Mouse (Mus musculus): ENCODE measurements around the gene Babam2. TPM values are rescaled to one million over a fixed set of nuclear protein-coding genes. Genes with fewer than 3 reads are reported as not detected.

The Babam2 gene
- polyA plus RNA-seq, 1 experiment from 2014 or later: 53.2 TPM

DNA sequence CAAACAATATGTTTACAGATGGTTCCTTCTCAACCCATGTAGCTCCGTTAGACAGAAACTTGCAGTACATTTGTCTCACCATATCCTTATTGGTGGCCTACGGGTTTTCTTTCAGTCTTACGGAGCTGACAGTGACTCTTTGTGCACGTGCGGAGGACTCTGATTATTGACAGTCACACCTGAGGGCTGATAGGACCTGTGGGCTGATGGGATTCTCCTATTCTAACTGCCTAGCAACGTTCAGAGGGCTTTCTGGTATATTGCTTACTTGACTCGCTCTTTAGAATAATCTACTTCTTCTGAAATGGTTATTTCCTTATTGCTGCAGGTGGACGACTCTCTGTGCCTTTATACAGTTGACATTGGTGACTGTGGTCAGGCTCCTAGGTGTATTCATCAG is 243.4 kb downstream of the Babam2 start:
- Histone ChIP-seq H3K4me1 (no peaks in the 10 kb centered on the region), H3K4me3 (no peak overlapping the region), H3K9ac (no peak overlapping the region), H3K36me3 (replicated peaks) (no peaks in the 10 kb centered on the region), H3K9me3 (no peaks in the 10 kb centered on the region), H3K27me3 (replicated peaks) (no peaks in the 10 kb centered on the region), H3K4me2 (no peak overlapping the region), H3K27ac (no peak overlapping the region)
- no peak for ATAC-seq (replicated peaks)
- 93% methylated on average over 8 of the region's 8 CpGs for WGBS

DNA sequence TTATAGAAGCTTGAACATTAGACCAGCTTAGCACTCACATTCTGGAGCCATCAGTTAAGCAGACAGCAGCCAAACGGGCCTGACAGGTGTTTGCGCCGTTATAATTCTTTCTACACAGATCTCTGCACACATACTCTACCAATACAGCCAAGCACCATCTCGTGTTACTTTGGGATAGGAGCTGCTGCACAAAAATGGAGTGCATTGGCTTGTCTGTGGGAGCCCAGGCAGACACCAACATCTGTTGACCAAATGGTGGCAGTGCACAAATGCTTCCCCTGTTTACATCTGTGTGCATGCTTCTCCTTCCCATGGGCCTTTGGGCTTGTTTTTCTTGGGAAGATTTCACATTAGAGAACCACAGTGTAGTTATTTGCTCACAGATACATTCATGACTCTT is 249.7 kb downstream of the Babam2 start:
- Histone ChIP-seq H3K4me1 (no peaks in the 10 kb centered on the region), H3K4me3 (no peak overlapping the region), H3K27ac (no peak overlapping the region), H3K9ac (no peak overlapping the region), H3K9me3 (no peaks in the 10 kb centered on the region), H3K36me3 (replicated peaks) (no peaks in the 10 kb centered on the region), H3K27me3 (replicated peaks) (no peaks in the 10 kb centered on the region), H3K4me2 (no peak overlapping the region)
- WGBS: 79% methylated on average over 4 of the region's 4 CpGs
- ATAC-seq (replicated peaks): no peak

GRCm38 (mm10) chr5:31949389-31949788 is 251.9 kb downstream of the Babam2 start:
- no peak overlapping the region for H3K27ac ChIP-seq
- H3K4me2 ChIP-seq: no peak overlapping the region
- H3K36me3 ChIP-seq (replicated peaks): no peaks in the 10 kb centered on the region
- H3K4me3 ChIP-seq: no peak overlapping the region
- ATAC-seq (replicated peaks): no peak
- WGBS: 92% methylated on average over 8 of the region's 8 CpGs
- H3K9ac ChIP-seq: no peak overlapping the region
- no peaks in the 10 kb centered on the region for H3K4me1 ChIP-seq
- no peaks in the 10 kb centered on the region for H3K9me3 ChIP-seq
- no peaks in the 10 kb centered on the region for H3K27me3 ChIP-seq (replicated peaks)

DNA sequence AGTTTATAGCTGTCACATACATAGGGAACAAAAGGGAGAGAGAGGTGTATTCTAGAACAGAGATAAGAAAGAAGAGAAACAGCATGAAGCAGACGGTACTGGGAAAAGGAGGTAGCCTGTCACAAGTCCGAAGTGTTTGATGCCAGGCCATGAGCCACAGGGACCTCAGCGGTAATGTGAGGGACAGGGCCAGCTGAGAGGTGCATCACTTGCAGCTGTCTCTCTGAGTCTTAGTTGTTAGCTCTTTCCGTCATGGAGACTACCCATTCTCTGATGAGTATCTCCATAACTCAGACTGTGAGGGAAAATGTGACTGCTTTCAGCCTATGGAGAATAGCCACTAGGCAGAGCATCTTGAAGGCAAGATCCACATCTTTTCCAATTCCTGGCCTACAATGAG is 253.0 kb downstream of the Babam2 start:
- WGBS: 91% methylated on average over 4 of the region's 4 CpGs
- no peak for ATAC-seq (replicated peaks)
- no peaks in the 10 kb centered on the region for H3K4me1 ChIP-seq

GRCm38 (mm10) chr5:31955184-31955583 is 257.7 kb downstream of the Babam2 start:
- ATAC-seq (replicated peaks): no peak
- H3K27ac ChIP-seq: no peak overlapping the region
- H3K9ac ChIP-seq: no peak overlapping the region
- H3K4me2 ChIP-seq: no peak overlapping the region
- H3K9me3 ChIP-seq: no peaks in the 10 kb centered on the region
- 0 out of 2 replicates have a peak, but pooled peaks cover 3% of the 10 kb centered on the region for H3K4me1 ChIP-seq
- no peaks in the 10 kb centered on the region for H3K27me3 ChIP-seq (replicated peaks)
- 79% methylated on average over 3 of the region's 3 CpGs for WGBS
- no peaks in the 10 kb centered on the region for H3K36me3 ChIP-seq (replicated peaks)
- H3K4me3 ChIP-seq: no peak overlapping the region

More for the DNA sequence above, 253.0 kb downstream of the Babam2 start:
- H3K27me3 ChIP-seq (replicated peaks): no peaks in the 10 kb centered on the region
- no peak overlapping the region for H3K4me2 ChIP-seq
- H3K9me3 ChIP-seq: no peaks in the 10 kb centered on the region
- H3K27ac ChIP-seq: no peak overlapping the region
- no peak overlapping the region for H3K9ac ChIP-seq
- no peak overlapping the region for H3K4me3 ChIP-seq
- no peaks in the 10 kb centered on the region for H3K36me3 ChIP-seq (replicated peaks)

- no peak for ATAC-seq (replicated peaks)
- H3K36me3 ChIP-seq (replicated peaks): no peaks in the 10 kb centered on the region
- H3K9me3 ChIP-seq: no peaks in the 10 kb centered on the region
- 0 out of 2 replicates have a peak, but pooled peaks cover 3% of the 10 kb centered on the region for H3K4me1 ChIP-seq
- no peaks in the 10 kb centered on the region for H3K27me3 ChIP-seq (replicated peaks)
- whole genome bisulfite sequencing: 98% methylated on average over 3 of the region's 3 CpGs
- no peak overlapping the region for H3K9ac ChIP-seq
- H3K27ac ChIP-seq: no peak overlapping the region
- no peak overlapping the region for H3K4me3 ChIP-seq
- H3K4me2 ChIP-seq: no peak overlapping the region
Observed at GRCm38 (mm10) chr5:31956336-31956735, 258.9 kb downstream of the Babam2 start.

- H3K4me2 ChIP-seq: no peak overlapping the region
- H3K36me3 ChIP-seq (replicated peaks): no peaks in the 10 kb centered on the region
- no peaks in the 10 kb centered on the region for H3K27me3 ChIP-seq (replicated peaks)
- no peak overlapping the region for H3K27ac ChIP-seq
- no peak for ATAC-seq (replicated peaks)
- no peak overlapping the region for H3K4me3 ChIP-seq
- 0 out of 2 replicates have a peak, but pooled peaks cover 3% of the 10 kb centered on the region for H3K4me1 ChIP-seq
- 70% methylated on average over 8 of the region's 8 CpGs for WGBS
- H3K9me3 ChIP-seq: no peaks in the 10 kb centered on the region
- H3K9ac ChIP-seq: no peak overlapping the region
Observed at GRCm38 (mm10) chr5:31959886-31960285, 262.4 kb downstream of the Babam2 start.

- no peak overlapping the region for H3K4me2 ChIP-seq
- no peak for ATAC-seq (replicated peaks)
- no peaks in the 10 kb centered on the region for H3K36me3 ChIP-seq (replicated peaks)
- no peak overlapping the region for H3K4me3 ChIP-seq
- H3K9ac ChIP-seq: no peak overlapping the region
- no peaks in the 10 kb centered on the region for H3K27me3 ChIP-seq (replicated peaks)
- 69% methylated on average over 2 of the region's 2 CpGs for WGBS
- no peaks in the 10 kb centered on the region for H3K9me3 ChIP-seq
- H3K4me1 ChIP-seq: 0 out of 2 replicates have a peak, but pooled peaks cover 3% of the 10 kb centered on the region
- H3K27ac ChIP-seq: no peak overlapping the region
Observed at GRCm38 (mm10) chr5:31961423-31961822, 263.9 kb downstream of the Babam2 start.

DNA sequence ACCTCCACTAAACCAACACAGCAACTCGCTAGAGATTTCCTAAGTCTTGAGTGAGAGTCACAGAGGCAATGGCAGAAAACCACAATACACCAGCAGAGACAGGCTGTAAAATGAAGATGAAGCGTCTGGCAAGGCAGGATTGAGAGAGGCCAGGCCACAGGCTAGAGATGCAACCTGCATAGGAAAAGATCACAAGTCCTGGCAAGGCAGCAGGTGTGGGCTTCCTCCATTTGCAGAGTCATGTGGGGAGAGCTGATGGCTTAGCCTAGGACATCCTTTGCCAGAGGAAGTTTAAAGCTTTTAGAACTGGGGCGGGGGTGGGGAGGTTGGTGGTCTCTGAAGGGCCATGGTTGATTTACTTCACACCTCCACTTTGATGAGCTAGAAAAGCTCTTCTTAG is 264.9 kb downstream of the Babam2 start:
- H3K36me3 ChIP-seq (replicated peaks): no peaks in the 10 kb centered on the region
- 0 out of 2 replicates have a peak, but pooled peaks cover 3% of the 10 kb centered on the region for H3K4me1 ChIP-seq
- no peak overlapping the region for H3K27ac ChIP-seq
- H3K9ac ChIP-seq: no peak overlapping the region
- no peak for ATAC-seq (replicated peaks)
- no peak overlapping the region for H3K4me3 ChIP-seq
- 77% methylated on average over 3 of the region's 3 CpGs for WGBS
- H3K4me2 ChIP-seq: no peak overlapping the region
- H3K9me3 ChIP-seq: no peaks in the 10 kb centered on the region
- H3K27me3 ChIP-seq (replicated peaks): no peaks in the 10 kb centered on the region

GRCm38 (mm10) chr5:31963352-31963751 is 265.9 kb downstream of the Babam2 start:
- no peaks in the 10 kb centered on the region for H3K9me3 ChIP-seq
- no peaks in the 10 kb centered on the region for H3K27me3 ChIP-seq (replicated peaks)
- H3K4me1 ChIP-seq: 0 out of 2 replicates have a peak, but pooled peaks cover 3% of the 10 kb centered on the region
- H3K4me2 ChIP-seq: no peak overlapping the region
- no peak for ATAC-seq (replicated peaks)
- no peak overlapping the region for H3K27ac ChIP-seq
- no peaks in the 10 kb centered on the region for H3K36me3 ChIP-seq (replicated peaks)
- no peak overlapping the region for H3K4me3 ChIP-seq
- WGBS: 83% methylated on average over 8 of the region's 8 CpGs
- H3K9ac ChIP-seq: no peak overlapping the region

DNA sequence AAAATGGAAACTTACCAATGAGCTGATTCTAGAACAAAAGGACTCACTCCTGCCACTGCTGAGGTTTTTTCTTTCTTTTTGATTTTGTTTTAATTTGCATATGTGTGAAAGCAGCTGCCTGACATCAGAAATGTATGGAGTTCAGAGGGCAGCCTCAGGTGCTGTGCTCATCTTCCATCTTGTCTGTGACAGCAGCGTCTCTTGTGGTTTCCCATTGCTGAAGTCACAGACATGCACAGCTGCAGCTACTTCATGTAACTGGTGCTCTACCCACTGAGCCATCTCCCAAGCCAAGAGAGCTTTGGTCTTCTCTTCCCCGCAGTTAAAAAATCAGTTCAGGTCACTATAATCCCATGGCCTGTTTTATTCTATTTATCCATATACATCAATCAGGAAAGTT is 266.4 kb downstream of the Babam2 start:
- 85% methylated on average over 2 of the region's 2 CpGs for WGBS
- Histone ChIP-seq H3K9ac (no peak overlapping the region), H3K4me1 (0 out of 2 replicates have a peak, but pooled peaks cover 3% of the 10 kb centered on the region), H3K9me3 (no peaks in the 10 kb centered on the region), H3K27ac (no peak overlapping the region), H3K36me3 (replicated peaks) (no peaks in the 10 kb centered on the region), H3K27me3 (replicated peaks) (no peaks in the 10 kb centered on the region), H3K4me3 (no peak overlapping the region), H3K4me2 (no peak overlapping the region)
- no peak for ATAC-seq (replicated peaks)

- no peak for ATAC-seq (replicated peaks)
- H3K9me3 ChIP-seq: no peaks in the 10 kb centered on the region
- H3K27me3 ChIP-seq (replicated peaks): no peaks in the 10 kb centered on the region
Observed at GRCm38 (mm10) chr5:31966741-31967140, 269.3 kb downstream of the Babam2 start.

DNA sequence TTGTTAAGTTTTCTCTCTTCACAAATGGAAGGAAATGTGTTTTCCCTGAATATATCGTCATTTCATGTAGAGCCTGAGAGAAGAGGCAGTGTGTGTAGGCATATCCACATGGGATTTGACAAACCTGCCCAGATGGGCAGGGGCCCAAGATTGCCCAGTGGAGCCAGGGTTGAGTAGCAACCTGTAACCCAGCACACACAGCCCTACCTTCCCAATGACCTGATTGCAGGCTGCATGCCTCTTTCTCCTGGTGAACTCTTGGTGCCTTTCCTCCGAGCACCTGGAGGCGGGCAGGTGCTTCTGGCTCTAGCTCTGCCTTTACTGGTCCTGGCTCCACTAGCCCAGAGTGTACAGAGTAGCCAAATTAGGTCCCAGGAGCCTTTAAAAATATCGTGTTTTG is 270.0 kb downstream of the Babam2 start:
- 93% methylated on average over 4 of the region's 4 CpGs for WGBS
- H3K27me3 ChIP-seq (replicated peaks): no peaks in the 10 kb centered on the region
- H3K4me2 ChIP-seq: no peak overlapping the region
- H3K4me1 ChIP-seq: no peaks in the 10 kb centered on the region
- H3K9me3 ChIP-seq: no peaks in the 10 kb centered on the region
- H3K9ac ChIP-seq: no peak overlapping the region
- ATAC-seq (replicated peaks): no peak
- no peak overlapping the region for H3K4me3 ChIP-seq
- H3K27ac ChIP-seq: no peak overlapping the region
- H3K36me3 ChIP-seq (replicated peaks): no peaks in the 10 kb centered on the region

More at GRCm38 (mm10) chr5:31966741-31967140, 269.3 kb downstream of the Babam2 start:
- Histone ChIP-seq H3K36me3 (replicated peaks) (no peaks in the 10 kb centered on the region), H3K4me3 (no peak overlapping the region), H3K9ac (no peak overlapping the region), H3K27ac (no peak overlapping the region), H3K4me1 (no peaks in the 10 kb centered on the region), H3K4me2 (no peak overlapping the region)
- 66% methylated on average over 5 of the region's 5 CpGs for WGBS
